Mouse (Mus musculus) ES-E14 (cell line): ENCODE measurements around the gene Osbpl8. TPM values are rescaled to one million over a fixed set of nuclear protein-coding genes. Genes with fewer than 3 reads are reported as not detected.

ENCODE experiments used
- DNase-seq: peaks from one replicate; pipeline ENCODE4 v3.0.0-alpha.2; 2013; ENCODE audit warnings: low read depth, low spot score
- H3K27ac ChIP-seq: 2 replicates; pipeline ENCODE4 v1.5.1; 2012; ENCODE audit warnings: low read depth, mild to moderate bottlenecking, low read length, moderate library complexity, mixed read lengths; ENCODE audit not compliant: poor library complexity, insufficient read depth, severe bottlenecking
- H3K36me3 ChIP-seq: 2 replicates; pipeline ENCODE4 v1.6.1; 2012; ENCODE audit warnings: mild to moderate bottlenecking, low read length, moderate library complexity, mixed read lengths; ENCODE audit not compliant: control insufficient read depth, poor library complexity, insufficient read depth, severe bottlenecking
- H3K4me1 ChIP-seq, 2 experiments: fragments of 150-350 bp in 1 of 2; sonication (generic) in 1 of 2; 2 replicates each; pipeline ENCODE4 v1.6.1; 2012; ENCODE audit warnings: low read length in 2 of 2, mild to moderate bottlenecking in 1 of 2, mixed read lengths in 1 of 2; ENCODE audit not compliant: control insufficient read depth in 2 of 2, insufficient read depth in 2 of 2, poor library complexity in 1 of 2
- H3K4me3 ChIP-seq, 2 experiments: fragments of 150-350 bp in 1 of 2; sonication (generic) in 1 of 2; 2 replicates each; pipeline ENCODE4 v1.5.1; 2012; ENCODE audit warnings: low read length in 2 of 2, low read depth in 1 of 2, mild to moderate bottlenecking in 1 of 2, mixed read lengths in 1 of 2; ENCODE audit not compliant: insufficient read depth in 1 of 2, poor library complexity in 1 of 2, severe bottlenecking in 1 of 2
- H3K9ac ChIP-seq: 2 replicates; pipeline ENCODE4 v1.6.1; 2012; ENCODE audit warnings: low read depth, mild to moderate bottlenecking, low read length, mixed read lengths; ENCODE audit not compliant: poor library complexity, insufficient read depth, severe bottlenecking
- H3K9me3 ChIP-seq: fragments of 150-350 bp; sonication (generic); 2 replicates; pipeline ENCODE4 v1.6.1; 2012; ENCODE audit warnings: low read depth, mild to moderate bottlenecking, low read length; ENCODE audit not compliant: control insufficient read depth, insufficient read depth
- CHD2 ChIP-seq: IDR thresholded peaks from 2 replicates; pipeline ENCODE4 v1.6.1; 2014; ENCODE audit warnings: mild to moderate bottlenecking, low read depth, low read length, inconsistent platforms
- HCFC1 ChIP-seq: IDR thresholded peaks from 2 replicates; pipeline ENCODE4 v1.6.1; 2012; ENCODE audit warnings: low read length, inconsistent platforms, borderline replicate concordance; ENCODE audit not compliant: insufficient read depth
- MAFK ChIP-seq: IDR thresholded peaks from 2 replicates; pipeline ENCODE4 v1.6.1; 2014; ENCODE audit warnings: mild to moderate bottlenecking, low read depth, low read length, inconsistent platforms; ENCODE audit not compliant: insufficient read depth
- ZC3H11A ChIP-seq: IDR thresholded peaks from 2 replicates; pipeline ENCODE4 v1.6.1; 2012; ENCODE audit warnings: low read depth, mild to moderate bottlenecking, inconsistent platforms, low read length, borderline replicate concordance
- ZNF384 ChIP-seq: IDR thresholded peaks from 2 replicates; pipeline ENCODE4 v1.6.1; 2012; ENCODE audit warnings: low read depth, low read length, inconsistent platforms
- in situ Hi-C, 2 experiments: fragments of 600-800 bp; cut with MboI; formaldehyde crosslinking; loops; one replicate each; pipeline ENCODE4 v1.15.1; 2025; ENCODE audit warnings: low sequenced_read_pairs in 2 of 2, inconsistent platforms in 1 of 2; ENCODE audit not compliant: unreplicated experiment in 2 of 2
- total RNA-seq: library from RNA; depleted of rRNA; stranded (reverse); fragments of 300-350 nt; gene quantifications from 2 replicates; pipeline ENCODE4 v1.2.3, GENCODE M21; 2012; rRNA removed

The Osbpl8 gene
- total RNA-seq, 1 experiment: 20.7 TPM

- TF ChIP-seq ZC3H11A: no peak
- no peak for TF ChIP-seq CHD2
- no peak for TF ChIP-seq ZNF384
- no peak for TF ChIP-seq HCFC1
- TF ChIP-seq MAFK: no peak
- no peak overlapping the region for H3K9ac ChIP-seq
- no peaks in the 10 kb centered on the region for H3K9me3 ChIP-seq
- H3K27ac ChIP-seq: no peak overlapping the region
- DNase-seq: no peak
- no peaks in the 10 kb centered on the region for H3K36me3 ChIP-seq
- in situ Hi-C loops: no loop called here
- H3K4me3 ChIP-seq: no peak overlapping the region
- no peaks in the 10 kb centered on the region for H3K4me1 ChIP-seq
Observed at GRCm38 (mm10) chr10:111341761-111342160, 177.2 kb downstream of the Osbpl8 start.

DNA sequence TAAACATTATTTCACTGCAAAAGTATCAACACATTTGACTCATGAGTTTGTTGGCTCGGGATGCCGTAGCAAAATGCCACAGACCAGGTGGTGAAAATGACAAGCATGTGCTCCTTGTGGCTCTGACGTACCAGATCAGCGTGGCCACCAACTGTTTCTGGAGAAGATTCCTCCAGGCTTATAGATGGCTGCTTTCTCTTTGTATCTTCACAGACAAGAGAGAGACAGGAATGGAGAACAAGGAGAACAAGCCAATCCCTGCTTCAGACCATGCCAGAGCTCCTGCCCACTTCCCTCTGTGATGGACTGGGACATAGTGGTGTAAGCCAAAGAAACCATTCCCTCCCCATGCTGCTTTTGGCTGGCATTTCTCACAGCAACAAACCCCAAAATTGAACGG, 179.0 kb downstream of the Osbpl8 start:
- Histone ChIP-seq H3K36me3 (no peaks in the 10 kb centered on the region), H3K4me1 (no peaks in the 10 kb centered on the region), H3K9ac (no peak overlapping the region), H3K9me3 (no peaks in the 10 kb centered on the region), H3K27ac (no peak overlapping the region), H3K4me3 (no peak overlapping the region)
- in situ Hi-C loops: no loop called here
- no peak for DNase-seq
- TF ChIP-seq ZC3H11A (no peak), MAFK (no peak), HCFC1 (no peak), ZNF384 (no peak), CHD2 (no peak)

Other genes with a start within 250 kb of the Osbpl8 start
- 252 and 292 TPM in 2 replicates for gene Csrp2, start 245.0 kb upstream of the Osbpl8 start, total RNA-seq
- gene Zdhhc17, start 154.6 kb upstream of the Osbpl8 start, total RNA-seq: 26.2 and 33.1 TPM in 2 replicates
- 7.3 and 8.5 TPM in 2 replicates for gene Bbs10, start 133.9 kb downstream of the Osbpl8 start, total RNA-seq